Mouse (Mus musculus): Measurements from ENCODE around the gene Tsen34.

GRCm38 (mm10) chr7:3704475-3704874, 11.8 kb downstream of the Tsen34 start:
- TF ChIP-seq POLR2A (IDR thresholded peaks at IDR 0.05; ENCODE audit: control insufficient read depth, low read depth, low read length) (no peak), CTCF (IDR thresholded peaks at IDR 0.05; ENCODE audit: control insufficient read depth, insufficient read depth, insufficient replicate concordance, low read depth, low read length) (no peak)

All from testis, adult 2 months (tissue).